ENCODE assay signal across 18 mouse cellular contexts in genomic region chr7:125005638-125006037, GRCm38 (mm10).
A peak's percentile ranks its signal among the peaks of the same experiment; 100 is the strongest.
DNase-seq lines count a peak whose midpoint lies in the region; ATAC-seq and TF ChIP-seq lines count a peak whose summit lies in the region.
"Had no signal": no experiment of that assay in that cellular context is flagged by ENCODE, and none has a peak within 500 bp of the region (broad histone marks: within the 10 kb centered on the region; RNA-seq: fewer than 3 reads in every experiment).

No protein-coding gene starts in this region.

- ATAC-seq in forebrain, postnatal 0 days, result peak; percentile 73
- ATAC-seq: CD4-positive, CD25-positive, alpha-beta regulatory T cell, adult 4 months; intestine, postnatal 0 days had no signal

- H3K36me3 ChIP-seq in forebrain, postnatal 0 days (ENCODE audit: insufficient read depth), result no peaks in the 10 kb centered on the region
- H3K36me3 ChIP-seq: embryonic facial prominence, embryonic 12.5 days; limb, embryonic 15.5 days; lung, embryonic 15.5 days; stomach, embryonic 15.5 days had no signal

- H3K9me3 ChIP-seq in forebrain, postnatal 0 days (ENCODE audit: low read length), result no peaks in the 10 kb centered on the region
- H3K9me3 ChIP-seq: embryonic facial prominence, embryonic 12.5 days; limb, embryonic 15.5 days; lung, embryonic 15.5 days; stomach, embryonic 15.5 days had no signal

- H3K27ac ChIP-seq in layer of hippocampus, adult 2 months, result no peak overlapping the region
- no peak overlapping the region for H3K27ac ChIP-seq in forebrain, postnatal 0 days (ENCODE audit: low read depth, low read length)
- H3K27ac ChIP-seq: embryonic facial prominence, embryonic 12.5 days; heart, adult 2 months; limb, embryonic 15.5 days; lung, embryonic 15.5 days; stomach, embryonic 15.5 days had no signal

- H3K9ac ChIP-seq in forebrain, postnatal 0 days, result no peak overlapping the region
- H3K9ac ChIP-seq: embryonic facial prominence, embryonic 12.5 days; limb, embryonic 15.5 days; lung, embryonic 15.5 days; stomach, embryonic 15.5 days had no signal

- no peaks in the 10 kb centered on the region for H3K27me3 ChIP-seq in forebrain, postnatal 0 days (ENCODE audit: insufficient read depth, low read length)
- H3K27me3 ChIP-seq: embryonic facial prominence, embryonic 12.5 days; limb, embryonic 15.5 days; lung, embryonic 15.5 days; stomach, embryonic 15.5 days had no signal

- H3K4me3 ChIP-seq in layer of hippocampus, adult 2 months, result no peak overlapping the region
- H3K4me3 ChIP-seq in forebrain, postnatal 0 days (ENCODE audit: low read depth, low read length), result no peak overlapping the region
- H3K4me3 ChIP-seq: embryonic facial prominence, embryonic 12.5 days; heart, adult 2 months; limb, embryonic 15.5 days; lung, embryonic 15.5 days; stomach, embryonic 15.5 days had no signal

- WGBS in forebrain, postnatal 0 days, result 38% methylated on average over 3 of the region's 3 CpGs

- H3K4me1 ChIP-seq in forebrain, postnatal 0 days (ENCODE audit: insufficient read depth), result no peaks in the 10 kb centered on the region
- H3K4me1 ChIP-seq: embryonic facial prominence, embryonic 12.5 days; limb, embryonic 15.5 days; lung, embryonic 15.5 days; stomach, embryonic 15.5 days had no signal

- DNase-seq in layer of hippocampus, adult 2 months (ENCODE audit: low spot score in 2 of 2), result peak; percentile 21 to 32
- no peak for DNase-seq in layer of hippocampus, adult 8-10 months (ENCODE audit: low spot score in 2 of 2)
- peak; percentile 54 for DNase-seq in forebrain, postnatal 0 days
- DNase-seq in layer of hippocampus, postnatal 36 days, result peak; percentile 4 to 10
- peak; percentile 65 to 76 for DNase-seq in right cerebral cortex, postnatal 10 days (ENCODE audit: low spot score in 2 of 2)
- DNase-seq in ovary, postnatal 36 days (ENCODE audit: low spot score), result no peak
- DNase-seq in testis, postnatal 10 days (ENCODE audit: low spot score), result no peak
- DNase-seq in gastrocnemius, postnatal 4 days (ENCODE audit: low spot score in 2 of 2), result no peak
- DNase-seq: cerebellum, adult 9-11 months; heart, adult 2 months; heart, postnatal 36 days; kidney, postnatal 25 days had no signal

- TF ChIP-seq CTCF in layer of hippocampus, adult 2 months (conservative IDR thresholded peaks at IDR 0.05), result no peak
- TF ChIP-seq CTCF in forebrain, postnatal 0 days (IDR thresholded peaks at IDR 0.05; ENCODE audit: low read depth), result no peak

- H3K4me2 ChIP-seq in forebrain, postnatal 0 days (ENCODE audit: low read depth), result no peak overlapping the region
- H3K4me2 ChIP-seq: embryonic facial prominence, embryonic 12.5 days; limb, embryonic 15.5 days; lung, embryonic 15.5 days; stomach, embryonic 15.5 days had no signal

Comparison
In these comparisons a context has a peak if more than half of its experiments do, and no peak if none do; other contexts are left out.
1. DNase-seq: peak in layer of hippocampus, adult 2 months (2 of 2), forebrain, postnatal 0 days (single experiment), layer of hippocampus, postnatal 36 days (2 of 2) and right cerebral cortex, postnatal 10 days (2 of 2); none in layer of hippocampus, adult 8-10 months (0 of 2), ovary, postnatal 36 days (single experiment), testis, postnatal 10 days (single experiment) and gastrocnemius, postnatal 4 days (0 of 2).